Mouse (Mus musculus) liver, postnatal 0 days (tissue): ENCODE results near the gene Alg14.

ENCODE experiments used
- CTCF ChIP-seq: sonication (generic); IDR thresholded peaks from 2 replicates; pipeline ENCODE4 v1.5.1; 2016; ENCODE audit warnings: antibody characterized with exemption, low read depth
- EP300 ChIP-seq: IDR thresholded peaks from 2 replicates; pipeline ENCODE4 v1.6.1; 2016; ENCODE audit warnings: antibody characterized with exemption, low read depth, mild to moderate bottlenecking

DNA sequence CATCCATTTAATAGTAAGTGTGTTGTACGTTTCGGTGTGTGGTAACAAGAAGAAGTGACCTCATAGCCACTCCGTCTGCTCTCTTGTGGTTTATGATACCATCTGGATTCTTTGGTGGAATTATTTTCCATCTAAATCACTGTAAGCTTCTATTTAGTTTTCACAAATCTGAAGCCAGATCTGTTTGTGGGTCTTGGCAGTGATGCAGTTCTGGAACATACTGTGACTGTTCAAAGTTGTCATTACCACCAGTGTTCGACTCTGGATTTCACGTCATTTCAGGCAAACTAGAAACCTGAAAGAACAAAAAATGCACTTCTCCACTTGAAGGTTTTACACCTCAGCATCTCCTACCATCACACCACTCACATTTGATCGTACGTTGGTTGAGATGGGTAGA lies 23.9 kb downstream of the Alg14 start:
- TF ChIP-seq CTCF (no peak), EP300 (no peak)
